Mouse (Mus musculus): Measurements from ENCODE around the gene Tdrkh.

- TF ChIP-seq CTCF (conservative IDR thresholded peaks at IDR 0.05 in 1 of 2, IDR thresholded peaks at IDR 0.05 in 1 of 2; ENCODE audit: low read depth in 2 of 2, low read length in 2 of 2) (no peak), MAZ (IDR thresholded peaks at IDR 0.05; ENCODE audit: low read depth, low read length) (no peak)
These were observed 40.0 kb upstream of the Tdrkh start for GRCm38 (mm10) chr3:94373090-94373489.
